Mouse (Mus musculus) ZHBTc4 (cell line): ENCODE data around the gene Htra2.

ENCODE experiments used
- DNase-seq: peaks from one replicate; pipeline ENCODE4 v3.0.0-alpha.2; 2011; ENCODE audit warnings: low read depth, low spot score

Gene Htra2

DNA sequence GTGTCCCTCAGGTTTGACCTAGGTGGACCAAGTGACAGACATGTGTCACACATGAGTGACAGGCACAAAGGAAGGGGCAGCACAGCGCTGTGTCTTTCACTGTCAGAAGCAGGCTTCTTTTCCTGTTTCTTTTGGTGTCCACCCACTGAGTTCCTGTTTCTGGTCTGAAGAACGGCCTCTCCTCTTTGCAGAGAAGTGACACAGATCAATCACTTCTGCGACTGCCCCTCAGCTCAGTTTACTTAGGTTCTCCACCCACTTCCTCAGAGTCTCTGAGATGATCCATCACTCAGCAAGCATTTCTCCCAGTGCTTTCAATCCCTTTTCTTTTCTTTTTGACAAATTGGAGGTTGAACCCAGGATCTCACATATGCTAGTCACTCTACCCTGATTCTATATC, 46.4 kb downstream of the Htra2 start:
- DNase-seq = no peak

DNA sequence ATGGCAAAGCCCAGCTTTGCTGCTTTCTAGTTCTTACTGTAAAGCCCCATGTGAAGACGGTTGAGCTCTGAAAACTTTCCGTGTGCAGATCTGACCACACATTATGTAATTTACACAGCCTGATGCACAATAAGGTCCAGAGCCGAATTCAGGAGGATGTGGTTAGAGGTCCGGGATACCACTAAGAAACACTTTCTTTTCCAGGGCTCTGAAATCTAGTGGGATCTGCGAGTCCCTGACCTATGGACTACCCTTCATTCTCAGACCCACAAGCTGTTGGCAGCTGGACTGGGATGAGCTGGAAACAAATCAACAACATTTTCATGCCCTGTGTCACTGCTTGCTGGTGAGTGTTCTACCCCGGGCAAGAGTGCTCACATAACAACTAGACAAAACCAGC, 49.0 kb downstream of the Htra2 start:
- no peak for DNase-seq

DNA sequence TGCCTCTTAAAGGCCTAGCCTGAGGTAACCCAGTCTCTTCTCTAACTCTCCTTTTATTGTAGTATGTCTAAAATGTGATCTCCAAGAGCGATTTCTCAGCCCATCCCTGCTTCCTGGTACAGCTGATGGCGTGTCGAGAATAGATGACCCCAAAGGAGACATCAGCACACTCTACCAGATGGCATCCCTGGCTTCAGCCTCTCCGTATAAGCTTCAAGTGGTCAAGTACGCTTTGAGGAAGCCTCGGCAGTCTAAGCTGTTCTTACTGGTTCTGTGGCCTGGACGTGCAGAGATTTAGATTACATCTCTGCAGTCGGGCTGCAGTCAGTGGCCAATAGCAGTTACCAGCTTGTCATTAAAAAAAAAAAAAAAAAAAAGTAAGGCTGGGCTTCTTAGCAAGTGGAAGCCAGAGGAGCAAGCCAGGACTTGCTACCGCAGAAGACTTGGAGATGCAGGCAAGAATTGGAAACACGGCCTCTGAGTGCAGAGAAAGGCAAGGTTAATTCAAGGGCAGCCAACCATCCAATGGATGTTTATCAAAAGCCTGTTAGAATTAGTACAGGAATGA, 49.5 kb downstream of the Htra2 start:
- no peak for DNase-seq

DNA sequence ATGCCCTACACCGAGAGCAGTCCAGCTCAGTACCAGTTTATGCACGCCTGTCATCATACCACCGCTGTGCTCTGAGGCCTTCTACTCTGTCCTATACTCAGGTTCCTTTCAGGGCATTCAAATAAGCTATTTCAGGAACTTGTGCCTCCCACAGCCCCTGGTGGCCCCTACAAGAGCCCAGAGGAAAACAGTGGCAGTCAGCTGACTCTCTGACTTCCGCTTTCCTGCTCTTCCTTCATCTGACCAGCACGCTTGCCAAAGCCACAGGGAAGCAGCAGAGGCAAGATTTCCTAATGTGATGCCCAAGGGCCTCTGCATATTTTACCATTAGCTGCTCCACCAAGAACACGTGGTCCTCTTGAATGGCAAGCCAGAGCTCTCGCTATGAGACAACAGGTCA, 50.2 kb downstream of the Htra2 start:
- no peak for DNase-seq

DNA sequence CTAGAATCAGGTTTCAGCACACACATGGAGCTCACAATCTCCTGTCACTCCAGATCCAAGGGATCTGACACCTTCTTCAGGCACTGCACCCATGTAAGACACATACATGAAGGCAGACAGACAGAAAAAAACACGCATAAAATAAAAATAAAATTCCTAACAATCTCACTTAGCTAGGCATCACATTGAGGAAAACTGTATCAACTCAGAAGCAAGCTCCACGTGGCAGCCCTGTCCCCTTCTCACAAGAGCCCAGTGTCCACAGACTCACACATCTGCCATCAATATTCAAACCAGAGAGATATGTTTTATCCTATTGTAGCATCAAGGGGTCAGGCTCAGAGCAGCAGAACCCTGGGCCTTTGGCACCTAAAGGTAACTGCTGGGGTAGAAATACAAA, 50.8 kb downstream of the Htra2 start:
- no peak for DNase-seq

DNA sequence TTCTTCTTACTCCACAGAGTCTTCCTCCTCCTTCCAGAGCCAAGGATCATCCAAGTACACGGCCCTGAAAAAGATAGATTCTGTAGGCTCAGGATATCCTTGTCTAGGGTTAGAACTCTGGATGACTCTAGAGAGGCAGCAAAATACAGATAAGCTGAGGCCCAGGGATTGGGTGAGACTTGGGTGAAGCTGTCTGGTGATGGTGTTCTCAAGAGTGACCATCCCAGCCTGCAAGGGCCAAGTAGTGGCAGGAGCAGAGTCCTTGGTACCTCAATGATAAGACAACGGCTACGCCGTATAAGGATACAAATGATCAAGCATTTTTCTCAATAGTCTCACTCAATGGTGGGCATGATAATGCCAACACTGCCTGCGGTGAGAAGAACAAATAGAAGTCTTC, 51.2 kb downstream of the Htra2 start:
- no peak for DNase-seq

DNA sequence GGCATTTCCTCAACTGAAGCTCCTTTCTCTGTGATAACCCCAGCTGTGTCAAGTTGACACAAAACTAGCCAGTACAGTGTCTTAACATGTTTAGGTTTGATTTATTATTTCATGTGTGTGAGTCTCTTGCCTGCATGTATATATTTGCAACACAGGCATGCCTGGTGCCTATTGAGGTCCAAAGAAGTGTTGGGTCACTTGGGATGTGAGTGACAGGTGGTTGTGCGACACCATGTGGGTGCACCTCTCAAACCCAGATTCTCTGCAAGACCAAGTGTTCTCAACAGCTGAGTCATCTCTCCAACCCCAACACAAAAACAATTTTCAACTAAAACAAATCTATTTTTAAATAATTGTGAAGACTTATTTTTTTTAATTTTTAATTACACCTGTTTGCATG, 52.0 kb downstream of the Htra2 start:
- DNase-seq = no peak
